Mouse (Mus musculus) embryonic stem cell, embryonic (primary cell): ENCODE measurements at regions not wholly inside any gene's neighbourhood (a gene's known extent, or its start where the extent isn't known, plus 50 kb on each side); places are given as distances from the start of the nearest gene placed in this dataset.

Experiments used
- CTCF ChIA-PET, 4 experiments: fragments of 300-600 bp in 2 of 4; fragments of 350-600 bp in 2 of 4; sonication (Branson Sonifier 250); formaldehyde crosslinking; loops; one replicate each; lab custom pipeline; 2022; ENCODE audit warnings: inconsistent platforms in 2 of 4; lab: Charles Lee
- POLR2A ChIA-PET, 4 experiments: fragments of 300-600 bp in 2 of 4; fragments of 350-600 bp in 2 of 4; sonication (Branson Sonifier 250); formaldehyde crosslinking; loops; one replicate each; lab custom pipeline; 2022; ENCODE audit warnings: antibody characterized with exemption in 4 of 4, inconsistent platforms in 1 of 4; lab: Charles Lee

- POLR2A ChIA-PET, result interaction anchor here in 1 of 4 experiments (1.3 kb wide), 1 partner anchor 59 kb away, joined by 3 read pairs; no protein-coding TSS in a partner anchor
- CTCF ChIA-PET, result no interaction called here
Observed at GRCm38 (mm10) chr17:62939171-62939570, 58.1 kb upstream of the Efna5 start.
